ENCODE assay signal across 23 mouse cellular contexts in genomic region chr4:145136705-145137104, GRCm38 (mm10). TPM values are rescaled to one million over a fixed set of nuclear protein-coding genes. Genes with fewer than 3 reads are reported as not detected.
A peak's percentile ranks its signal among the peaks of the same experiment; 100 is the strongest.
DNase-seq lines count a peak whose midpoint lies in the region; ATAC-seq and TF ChIP-seq lines count a peak whose summit lies in the region.
"Had no signal": no experiment of that assay in that cellular context is flagged by ENCODE, and none has a peak within 500 bp of the region (broad histone marks: within the 10 kb centered on the region; RNA-seq: fewer than 3 reads in every experiment).

No protein-coding gene starts in this region.

- no peaks in the 10 kb centered on the region for H3K27me3 ChIP-seq in heart, embryonic 14.5 days (ENCODE audit: control insufficient read depth, insufficient read depth, low read length)
- H3K27me3 ChIP-seq in heart, embryonic 11.5 days (ENCODE audit: control insufficient read depth, insufficient read depth, low read length): no peaks in the 10 kb centered on the region
- H3K27me3 ChIP-seq in midbrain, embryonic 11.5 days (ENCODE audit: control insufficient read depth, insufficient read depth, low read length): no peaks in the 10 kb centered on the region
- no peaks in the 10 kb centered on the region for H3K27me3 ChIP-seq in midbrain, embryonic 15.5 days (replicated peaks)
- H3K27me3 ChIP-seq in kidney, adult 2 months (replicated peaks; ENCODE audit: control insufficient read depth, insufficient read depth, low read length): no peaks in the 10 kb centered on the region
- H3K27me3 ChIP-seq: embryonic facial prominence, embryonic 15.5 days had no signal

- peaks cover 2 to 16% of the 10 kb centered on the region in 2 experiments; a peak in 3 of 4 replicates for H3K4me1 ChIP-seq in heart, embryonic 14.5 days (ENCODE audit: control insufficient read depth in 2 of 2, insufficient read depth in 2 of 2, low read length in 2 of 2)
- no peaks in the 10 kb centered on the region for H3K4me1 ChIP-seq in heart, embryonic 11.5 days (ENCODE audit: control insufficient read depth, insufficient read depth, low read length)
- no peaks in the 10 kb centered on the region for H3K4me1 ChIP-seq in midbrain, embryonic 11.5 days (ENCODE audit: control insufficient read depth, insufficient read depth, low read length)
- no peaks in the 10 kb centered on the region for H3K4me1 ChIP-seq in midbrain, embryonic 15.5 days
- H3K4me1 ChIP-seq in kidney, adult 2 months (ENCODE audit: control insufficient read depth, insufficient read depth, low read length): no peaks in the 10 kb centered on the region
- H3K4me1 ChIP-seq: embryonic facial prominence, embryonic 15.5 days; forebrain, embryonic 10.5 days; hindbrain, embryonic 10.5 days had no signal

- no peaks in the 10 kb centered on the region for H3K9me3 ChIP-seq in heart, embryonic 14.5 days (ENCODE audit: control insufficient read depth, low read length)
- no peaks in the 10 kb centered on the region for H3K9me3 ChIP-seq in heart, embryonic 11.5 days (replicated peaks; ENCODE audit: control insufficient read depth, low read length)
- no peaks in the 10 kb centered on the region for H3K9me3 ChIP-seq in midbrain, embryonic 11.5 days (ENCODE audit: control insufficient read depth, low read length)
- H3K9me3 ChIP-seq in midbrain, embryonic 15.5 days: no peaks in the 10 kb centered on the region
- H3K9me3 ChIP-seq: embryonic facial prominence, embryonic 15.5 days; forebrain, embryonic 10.5 days; G1E; hindbrain, embryonic 10.5 days had no signal

- WGBS in heart, embryonic 14.5 days: 67% methylated on average over 1 of the region's 1 CpGs
- WGBS in heart, embryonic 11.5 days (ENCODE audit: insufficient replicate concordance): 95% methylated on average over 1 of the region's 1 CpGs
- 88% methylated on average over 1 of the region's 1 CpGs for WGBS in midbrain, embryonic 11.5 days
- WGBS in midbrain, embryonic 15.5 days: 93% methylated on average over 1 of the region's 1 CpGs
- 91% methylated on average over 1 of the region's 1 CpGs for WGBS in kidney, adult 2 months

- H3K4me2 ChIP-seq in heart, embryonic 14.5 days (ENCODE audit: low read length): no peak overlapping the region
- no peak overlapping the region for H3K4me2 ChIP-seq in heart, embryonic 11.5 days
- no peak overlapping the region for H3K4me2 ChIP-seq in midbrain, embryonic 11.5 days
- no peak overlapping the region for H3K4me2 ChIP-seq in midbrain, embryonic 15.5 days
- H3K4me2 ChIP-seq: embryonic facial prominence, embryonic 15.5 days; hindbrain, embryonic 14.5 days had no signal

- TF ChIP-seq POLR2A in kidney, adult 2 months (IDR thresholded peaks at IDR 0.05; ENCODE audit: low read depth, low read length): no peak

- intact Hi-C loops in gastrocnemius, adult 2 months (cut with DNase I): no loop called here
- intact Hi-C loops in gastrocnemius, postnatal 36 days (cut with DNase I): no loop called here

- peaks cover 95% of the 10 kb centered on the region for H3K36me3 ChIP-seq in heart, embryonic 14.5 days (ENCODE audit: control insufficient read depth, insufficient read depth, low read length)
- peaks cover 29% of the 10 kb centered on the region for H3K36me3 ChIP-seq in heart, embryonic 11.5 days (ENCODE audit: control insufficient read depth, insufficient read depth, low read length)
- peaks cover 10% of the 10 kb centered on the region for H3K36me3 ChIP-seq in midbrain, embryonic 11.5 days (ENCODE audit: control insufficient read depth, insufficient read depth, low read length)
- H3K36me3 ChIP-seq in midbrain, embryonic 15.5 days (replicated peaks): peaks cover 65% of the 10 kb centered on the region
- H3K36me3 ChIP-seq in kidney, adult 2 months (ENCODE audit: control insufficient read depth, insufficient read depth, low read length): peaks cover 15% of the 10 kb centered on the region

- no peak overlapping the region for H3K9ac ChIP-seq in heart, embryonic 14.5 days (ENCODE audit: low read length)
- H3K9ac ChIP-seq in heart, embryonic 11.5 days (ENCODE audit: low read depth, low read length): no peak overlapping the region
- H3K9ac ChIP-seq in midbrain, embryonic 11.5 days (ENCODE audit: low read length): no peak overlapping the region
- no peak overlapping the region for H3K9ac ChIP-seq in midbrain, embryonic 15.5 days
- H3K9ac ChIP-seq: embryonic facial prominence, embryonic 15.5 days; hindbrain, embryonic 14.5 days had no signal

- no peak for DNase-seq in gastrocnemius, adult 2 months
- no peak for DNase-seq in gastrocnemius, postnatal 36 days
- DNase-seq in midbrain, embryonic 11.5 days (ENCODE audit: low spot score, missing footprints): peak; percentile 33
- DNase-seq in kidney, adult 2 months: no peak
- DNase-seq in cerebellum, postnatal 25 days: no peak
- DNase-seq: adrenal gland, postnatal 10 days; B cell, adult 2 months; cerebellum, adult 18-20 months; cerebellum, adult 9-11 months; embryo, embryonic 11 days; kidney, adult 8-10 months had no signal

- no peak overlapping the region for H3K4me3 ChIP-seq in gastrocnemius, adult 2 months
- no peak overlapping the region for H3K4me3 ChIP-seq in heart, embryonic 14.5 days (ENCODE audit: control insufficient read depth in 1 of 2, insufficient read depth in 1 of 2, low read depth in 1 of 2, low read length in 2 of 2)
- H3K4me3 ChIP-seq in heart, embryonic 11.5 days (ENCODE audit: low read depth, low read length): no peak overlapping the region
- no peak overlapping the region for H3K4me3 ChIP-seq in midbrain, embryonic 11.5 days (ENCODE audit: low read depth, low read length)
- H3K4me3 ChIP-seq in midbrain, embryonic 15.5 days: no peak overlapping the region
- no peak overlapping the region for H3K4me3 ChIP-seq in kidney, adult 2 months (ENCODE audit: insufficient read depth, low read depth, low read length)
- H3K4me3 ChIP-seq: embryonic facial prominence, embryonic 15.5 days; erythroblast, embryonic 14.5 days; forebrain, embryonic 10.5 days; hindbrain, embryonic 10.5 days had no signal

- no peak for ATAC-seq in heart, embryonic 14.5 days (ENCODE audit: insufficient number of reproducible peaks, insufficient read depth, low FRiP score, low read depth)
- no peak for ATAC-seq in heart, embryonic 11.5 days (replicated peaks; ENCODE audit: insufficient number of reproducible peaks, low FRiP score, low TSS enrichment)
- no peak for ATAC-seq in midbrain, embryonic 11.5 days (ENCODE audit: low FRiP score)
- no peak for ATAC-seq in midbrain, embryonic 15.5 days (replicated peaks)
- ATAC-seq: CD4-positive, CD25-positive, alpha-beta regulatory T cell, adult 4 months; forebrain, embryonic 14.5 days; intestine, embryonic 16.5 days had no signal

- TF ChIP-seq CTCF in gastrocnemius, adult 2 months (IDR thresholded peaks at IDR 0.05): no peak
- no peak for TF ChIP-seq CTCF in kidney, adult 2 months (conservative IDR thresholded peaks at IDR 0.05; ENCODE audit: insufficient read depth, insufficient read length, low read depth, low read length)

- peak overlapping the region; percentile 38; the same call in 1 of the 2 replicates for H3K27ac ChIP-seq in gastrocnemius, adult 2 months
- H3K27ac ChIP-seq in heart, embryonic 14.5 days (replicated peaks in 1 of 2; ENCODE audit: control insufficient read depth in 1 of 2, insufficient read depth in 1 of 2, low read depth in 2 of 2, low read length in 2 of 2): peak overlapping the region; percentile 50 to 77
- no peak overlapping the region; the same call in 1 of the 2 replicates for H3K27ac ChIP-seq in heart, embryonic 11.5 days (ENCODE audit: low read depth, low read length)
- no peak overlapping the region for H3K27ac ChIP-seq in midbrain, embryonic 11.5 days (ENCODE audit: low read depth, low read length)
- H3K27ac ChIP-seq in midbrain, embryonic 15.5 days: no peak overlapping the region
- H3K27ac ChIP-seq in kidney, adult 2 months (ENCODE audit: insufficient read depth, low read depth, low read length): no peak overlapping the region
- H3K27ac ChIP-seq: embryonic facial prominence, embryonic 15.5 days; forebrain, embryonic 10.5 days; hindbrain, embryonic 10.5 days; hindbrain, embryonic 14.5 days had no signal

RNA-seq across cellular contexts. Expression of gene Vps13d, which starts 58.1 kb away (rescaled TPM):
- 10 to 100 TPM; 35.6 to 37.0 TPM for total RNA-seq in gastrocnemius, adult 2 months (2021)
- total RNA-seq in gastrocnemius, postnatal 36 days (2021): 10 to 100 TPM; 28.4 to 31.1 TPM
- polyA plus RNA-seq in heart, embryonic 14.5 days (2014; fragmentation: Nextera tagmentation; extraction: Ambion mirVana): 10.9 and 11.9 TPM in 2 replicates
- 10.5 and 12.0 TPM in 2 replicates for polyA plus RNA-seq in heart, embryonic 11.5 days (2014; fragmentation: Nextera tagmentation; extraction: Ambion mirVana)
- polyA plus RNA-seq in midbrain, embryonic 11.5 days (2014; fragmentation: Nextera tagmentation; extraction: Ambion mirVana): 8.2 and 8.7 TPM in 2 replicates
- 9.6 and 11.1 TPM in 2 replicates for polyA plus RNA-seq in midbrain, embryonic 15.5 days (2015; fragmentation: Nextera tagmentation; extraction: Ambion mirVana)
- polyA plus RNA-seq in kidney, adult 2 months (2012; rRNA removed): 18.4 and 19.8 TPM in 2 replicates

Comparison
In these comparisons a context has a peak if more than half of its experiments do, and no peak if none do; other contexts are left out.
1. H3K27ac ChIP-seq: peak in gastrocnemius, adult 2 months (single experiment) and heart, embryonic 14.5 days (2 of 2); none in heart, embryonic 11.5 days (single experiment), midbrain, embryonic 11.5 days (single experiment), midbrain, embryonic 15.5 days (single experiment) and kidney, adult 2 months (single experiment).